Mouse (Mus musculus): ENCODE measurements around the gene Trim71.
"Not testable (repeated sequence)": the region's sequence is repeated elsewhere in the genome, so short reads cannot be mapped to it uniquely, and the experiment has no call there.

Gene Trim71

DNA sequence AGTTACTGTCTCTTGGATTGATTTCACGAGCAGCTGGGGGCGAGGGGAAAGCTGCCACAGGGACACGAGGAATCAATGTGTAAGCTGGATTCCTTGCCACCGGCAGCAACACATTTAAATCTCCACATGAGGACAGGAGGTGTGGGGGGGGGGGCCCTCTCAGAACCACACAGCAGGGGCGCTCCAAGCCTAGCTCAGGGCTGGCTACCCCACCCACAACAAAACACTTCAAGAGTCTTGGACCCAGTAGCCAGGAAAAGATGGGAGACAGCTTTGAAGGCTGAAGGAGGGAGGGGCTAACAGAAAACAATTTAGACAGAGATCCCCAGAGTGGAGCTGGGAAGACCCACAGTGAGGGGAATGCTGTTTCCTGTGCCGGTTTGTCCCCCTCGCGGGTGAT, 38.3 kb downstream of the Trim71 start:
- no peak for DNase-seq (ENCODE audit: low spot score in 2 of 2)

DNA sequence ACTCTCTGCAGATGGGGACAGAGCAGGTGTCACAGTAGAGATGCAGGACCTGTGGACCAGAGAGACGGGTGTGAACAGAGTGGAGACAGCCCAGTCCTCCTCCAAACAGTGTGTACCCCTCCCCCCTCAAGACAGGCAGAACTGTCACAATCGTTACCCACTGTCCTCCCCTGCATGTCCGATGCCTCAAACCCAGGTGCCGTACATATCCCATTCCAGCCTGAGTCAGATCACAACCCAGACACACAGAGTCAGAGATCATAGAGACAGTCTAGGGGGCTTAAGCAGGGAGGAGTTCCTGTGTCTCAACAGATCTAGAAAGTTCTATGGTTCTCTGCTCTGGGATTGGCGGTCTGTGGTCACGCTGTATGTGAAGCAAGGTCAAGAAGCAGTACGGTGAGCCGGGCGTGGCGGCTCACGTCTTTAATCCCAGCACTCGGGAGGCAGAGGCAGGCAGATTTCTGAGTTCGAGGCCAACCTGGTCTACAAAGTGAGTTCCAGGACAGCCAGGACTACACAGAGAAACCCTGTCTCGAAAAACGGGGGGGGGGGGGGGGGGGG, 39.0 kb downstream of the Trim71 start:
- DNase-seq (ENCODE audit: low spot score in 2 of 2), result no peak

DNA sequence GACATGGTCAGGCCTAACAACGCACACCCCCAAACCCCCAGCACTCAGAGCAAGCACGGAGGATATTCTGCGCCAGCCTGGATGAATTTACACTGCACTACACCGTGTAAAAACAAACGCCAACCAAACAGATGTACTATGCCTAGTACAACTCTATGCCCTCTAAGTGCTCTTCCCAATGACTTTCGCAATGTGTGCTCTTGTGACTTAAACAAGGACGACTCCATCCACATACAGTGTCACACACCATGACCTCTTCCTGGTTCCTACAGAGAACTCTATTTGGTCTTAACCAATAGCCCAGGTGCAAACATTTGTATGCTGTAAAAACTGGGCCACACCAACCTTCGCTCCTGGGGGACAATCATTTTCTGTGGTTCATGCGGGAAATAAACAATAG, 41.7 kb downstream of the Trim71 start:
- DNase-seq (ENCODE audit: low spot score in 2 of 2), result no peak

DNA sequence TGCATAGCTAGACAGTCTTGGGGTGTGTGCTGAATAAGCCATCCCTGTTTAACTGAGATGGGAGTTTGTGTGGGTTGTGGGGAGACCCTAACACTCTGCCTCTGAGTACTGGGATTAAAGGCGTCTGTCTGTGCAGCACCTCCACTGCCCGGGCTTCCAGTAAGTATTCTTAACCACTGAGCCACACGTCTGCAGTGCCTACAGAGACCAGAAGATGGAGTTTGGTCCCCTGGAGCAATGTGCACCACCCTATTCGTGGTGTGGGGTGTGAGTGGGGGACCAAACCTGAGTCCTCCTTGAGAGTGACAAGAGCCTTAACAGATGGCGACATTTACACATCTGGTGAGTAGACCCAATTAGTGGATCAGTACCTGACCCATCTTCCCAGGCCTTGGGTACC, 42.1 kb downstream of the Trim71 start:
- DNase-seq (ENCODE audit: low spot score in 2 of 2), result no peak

DNA sequence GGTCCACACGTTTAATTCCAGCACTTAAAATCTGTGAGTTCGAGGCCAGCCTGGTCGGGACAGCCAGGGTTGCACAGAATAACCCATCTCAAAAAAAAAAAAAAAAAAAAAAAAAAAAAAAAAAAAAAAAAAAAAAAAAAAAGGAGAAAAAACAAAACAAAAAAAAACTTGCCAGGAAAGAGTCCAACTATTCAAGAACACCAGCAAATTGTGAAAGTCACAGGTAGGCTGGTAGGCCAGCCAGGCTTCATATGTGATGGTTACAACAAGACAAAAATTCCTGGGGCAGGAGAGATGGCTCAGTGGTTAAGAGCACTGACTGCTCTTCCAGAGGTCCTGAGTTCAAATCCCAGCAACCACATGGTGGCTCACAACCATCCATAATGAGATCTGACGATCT, 43.6 kb downstream of the Trim71 start:
- not testable (repeated sequence) for DNase-seq (ENCODE audit: low spot score in 2 of 2)

DNA sequence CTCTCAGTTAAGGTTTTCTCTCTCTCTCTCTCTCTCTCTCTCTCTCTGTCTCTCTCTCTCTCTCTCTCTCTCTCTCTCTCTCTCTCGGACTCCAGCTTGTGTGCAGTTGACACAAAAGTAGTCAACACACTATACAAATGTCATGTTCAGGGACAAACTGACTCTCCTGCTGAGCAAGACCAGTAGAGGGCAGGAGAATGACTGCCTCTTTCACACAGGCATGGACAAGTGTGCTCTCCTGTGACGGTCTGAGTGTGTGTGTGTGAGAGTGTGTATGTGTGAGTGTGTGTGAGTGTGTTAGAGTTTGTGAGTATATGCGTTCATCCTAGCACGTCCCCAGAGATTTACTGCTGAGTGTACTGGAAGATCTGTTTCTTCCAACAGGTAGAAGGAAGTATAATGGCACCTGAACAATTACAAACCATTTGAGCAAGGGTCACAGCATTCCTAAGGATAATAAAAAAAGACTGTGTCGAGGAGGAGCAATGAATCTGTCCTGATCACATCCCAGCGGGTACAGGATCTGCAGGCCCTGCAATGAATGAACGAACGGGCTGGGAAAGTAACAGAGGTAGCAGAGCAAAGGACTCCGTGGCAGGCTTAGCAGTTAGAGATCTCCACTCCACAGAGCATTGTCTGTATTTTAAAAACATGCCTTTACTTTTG, 45.2 kb downstream of the Trim71 start:
- no peak for DNase-seq (ENCODE audit: low spot score in 2 of 2)

DNA sequence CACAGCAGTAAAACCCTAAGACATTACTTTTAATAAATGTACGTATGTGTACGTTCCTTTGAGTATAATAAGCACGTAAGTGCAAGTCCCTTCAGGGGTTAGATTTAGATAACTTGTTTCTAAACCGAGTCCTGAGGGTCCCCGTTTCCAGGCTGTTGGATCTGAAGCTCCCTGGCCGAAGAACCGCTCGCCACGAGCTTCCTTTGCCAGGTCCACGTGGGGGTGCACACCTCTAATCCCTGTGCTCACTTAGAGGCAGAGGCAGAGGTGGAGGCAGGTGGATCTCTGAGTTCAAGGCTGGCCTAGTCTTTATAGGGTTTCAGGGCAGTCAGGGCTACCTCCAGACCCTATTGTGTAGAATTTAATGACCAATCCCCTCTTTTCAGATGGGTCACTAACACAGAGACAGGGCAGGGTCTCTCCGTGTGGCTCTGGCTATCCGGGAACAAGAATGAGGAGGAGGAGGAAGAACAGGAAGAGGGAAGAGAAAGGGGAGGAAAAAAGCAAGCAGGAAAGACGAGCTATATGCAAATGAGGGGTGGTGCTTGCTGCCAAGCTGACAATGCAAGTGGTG, 46.2 kb downstream of the Trim71 start:
- DNase-seq (ENCODE audit: low spot score in 2 of 2), result no peak

DNA sequence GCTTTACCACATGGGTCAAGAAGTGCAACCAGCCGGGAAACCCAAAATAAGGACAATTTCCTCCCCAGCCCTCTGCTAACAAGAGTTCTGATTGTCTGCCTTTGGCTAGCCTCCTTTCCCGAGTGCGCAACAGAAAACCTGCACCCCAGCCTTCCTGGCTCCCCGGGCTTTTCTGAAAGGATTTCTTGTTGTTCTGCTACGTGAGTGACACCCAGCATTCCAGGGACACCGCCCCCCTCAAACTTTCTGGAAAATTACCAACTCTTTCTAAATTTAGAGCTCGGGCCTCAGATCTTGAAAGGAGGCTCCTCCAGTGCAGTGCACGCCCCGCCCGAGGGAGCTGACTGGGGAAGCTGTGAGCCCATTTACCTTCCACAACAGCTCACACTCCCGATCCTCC, 48.8 kb downstream of the Trim71 start, which contains the start of gene C130032M10Rik:
TSS of gene C130032M10Rik (plus strand) at position 334 of the 400 bp plus-strand sequence.
- DNase-seq (ENCODE audit: low spot score in 2 of 2), result no peak

DNA sequence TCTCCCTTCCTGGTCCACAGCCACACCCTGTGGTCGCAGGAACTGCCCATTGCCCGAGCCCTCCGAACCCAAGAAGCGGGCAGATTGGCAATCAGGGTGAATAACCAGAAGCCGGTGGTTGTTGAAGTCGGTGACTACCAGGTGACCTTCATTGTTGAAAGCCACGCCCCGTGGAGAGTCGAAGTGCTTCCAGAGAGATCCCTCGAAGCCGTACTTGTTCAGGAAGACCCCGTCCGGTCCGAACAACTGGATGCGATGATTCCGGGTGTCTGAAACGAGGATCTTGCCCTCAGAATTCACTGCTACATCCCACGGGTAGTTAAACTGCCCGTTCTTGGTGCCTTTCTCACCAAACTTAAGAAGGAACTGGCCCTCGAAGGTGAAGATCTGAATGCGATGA, 51.3 kb downstream of the Trim71 start:
- DNase-seq (ENCODE audit: low spot score in 2 of 2), result no peak

DNA sequence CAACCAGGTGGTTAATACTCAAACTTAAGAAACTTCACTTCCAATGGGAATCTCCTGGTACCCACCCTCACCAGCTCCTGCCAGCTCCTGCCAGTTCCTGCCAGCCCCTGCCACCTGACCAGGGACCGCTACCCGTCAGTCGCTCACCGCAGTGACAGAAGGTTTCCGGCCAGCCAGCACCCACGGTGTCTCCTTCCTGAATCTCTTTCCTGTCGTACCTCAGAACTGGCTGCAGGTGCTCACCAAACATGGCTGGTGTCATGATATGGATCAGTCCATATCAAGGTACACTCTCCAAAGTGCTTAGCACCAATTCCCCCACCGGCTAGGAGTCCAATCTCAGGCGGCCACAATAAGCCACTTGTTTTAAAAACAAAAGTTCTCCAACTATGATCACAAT, 54.4 kb downstream of the Trim71 start:
- DNase-seq (ENCODE audit: low spot score in 2 of 2), result peak; percentile 50 to 55

DNA sequence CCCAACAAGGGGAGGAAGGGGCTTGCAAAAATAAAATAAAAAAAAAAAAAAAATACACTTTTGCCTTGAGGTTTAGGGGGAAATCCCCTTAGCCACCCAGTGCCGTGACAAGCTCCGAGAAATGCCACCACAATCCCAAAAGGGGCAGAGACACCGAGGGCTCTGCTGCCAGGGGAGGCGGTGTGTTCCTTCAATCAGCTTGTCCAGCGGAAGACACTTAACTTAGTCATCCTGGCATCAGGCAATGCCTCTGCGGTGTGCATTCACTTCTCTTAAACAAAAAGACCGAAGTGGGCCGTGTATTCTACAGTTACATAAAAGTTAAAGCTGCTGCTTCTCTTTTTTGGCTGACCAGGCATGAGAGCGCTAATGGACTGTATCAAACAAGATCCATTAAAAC, 56.7 kb downstream of the Trim71 start:
- no peak for DNase-seq (ENCODE audit: low spot score in 2 of 2)

DNA sequence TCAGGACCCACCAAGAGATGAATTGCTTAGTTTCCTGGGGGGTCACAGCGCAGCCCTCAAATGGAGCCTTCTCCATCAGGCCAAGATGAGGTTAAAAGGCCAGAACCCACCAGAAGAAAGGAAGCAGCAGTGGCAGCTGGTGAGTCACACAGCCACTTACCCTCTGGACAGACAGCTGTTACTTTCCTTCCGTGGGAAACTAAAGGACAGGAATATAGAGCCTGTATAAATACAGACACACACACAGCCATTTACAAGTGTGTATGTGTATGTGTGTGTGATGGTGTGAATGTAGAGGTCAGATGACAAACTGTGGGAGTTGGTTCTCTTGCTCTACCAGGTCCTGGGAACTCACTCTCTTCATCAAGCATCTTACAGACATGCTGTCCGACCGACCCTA, 57.6 kb downstream of the Trim71 start:
- DNase-seq (ENCODE audit: low spot score in 2 of 2), result no peak

DNA sequence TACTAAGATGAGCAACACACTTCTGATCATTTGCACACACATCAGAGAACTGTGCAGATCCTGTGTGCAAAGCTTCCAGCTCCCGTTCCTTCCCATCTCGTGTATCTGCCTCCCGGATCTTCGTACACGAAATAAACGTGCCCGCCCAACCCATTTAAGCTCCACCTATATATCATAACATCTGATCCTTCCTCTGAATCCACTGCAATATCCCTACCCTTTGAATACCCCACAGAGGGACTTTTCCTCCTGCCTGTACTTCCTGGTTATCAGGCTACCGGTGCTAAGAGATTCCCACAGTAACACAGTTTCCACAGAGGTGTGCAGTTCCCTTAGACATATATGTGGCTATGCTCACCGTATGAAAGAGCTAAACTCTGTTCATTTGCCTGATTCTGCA, 59.4 kb downstream of the Trim71 start, which contains the start of gene Ccr4:
TSS of gene Ccr4 (minus strand) at position 101 of the 400 bp plus-strand sequence.
- no peak for DNase-seq (ENCODE audit: low spot score in 2 of 2)

DNA sequence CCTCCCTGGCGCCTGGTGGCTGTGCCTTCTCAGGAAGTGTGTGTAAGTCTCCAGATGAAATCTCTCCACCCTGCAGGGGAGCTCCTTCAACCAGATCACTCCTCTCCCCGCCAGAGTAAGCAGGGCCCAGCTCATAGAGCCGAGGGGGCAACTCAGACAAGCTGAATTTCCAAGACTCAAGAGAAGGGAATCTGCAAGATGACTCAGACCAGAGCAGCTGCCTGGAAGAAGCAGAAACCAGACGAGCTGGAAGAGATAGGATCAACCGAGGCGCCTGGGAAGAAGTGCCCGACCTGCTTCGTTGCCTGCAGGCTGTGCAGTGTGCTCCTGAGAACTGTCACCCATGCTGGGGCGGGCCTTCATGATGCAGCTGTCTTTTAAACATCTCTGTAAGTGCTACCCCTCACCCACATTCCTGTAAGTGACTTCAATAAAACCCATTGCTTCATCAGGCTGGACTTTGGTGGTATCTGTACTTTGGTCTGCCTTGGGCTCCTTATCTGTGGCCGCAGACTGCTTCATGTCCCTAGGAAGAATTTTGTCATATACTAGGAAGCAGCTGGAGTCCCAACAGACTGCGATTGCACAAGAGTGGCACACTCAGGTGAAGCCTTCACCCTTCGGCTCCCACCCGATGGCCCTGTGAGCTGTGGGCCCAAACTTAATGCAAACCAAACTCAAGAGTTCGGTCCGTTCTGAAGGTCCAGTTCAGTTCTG, 61.3 kb downstream of the Trim71 start:
- DNase-seq (ENCODE audit: low spot score in 2 of 2), result no peak

DNA sequence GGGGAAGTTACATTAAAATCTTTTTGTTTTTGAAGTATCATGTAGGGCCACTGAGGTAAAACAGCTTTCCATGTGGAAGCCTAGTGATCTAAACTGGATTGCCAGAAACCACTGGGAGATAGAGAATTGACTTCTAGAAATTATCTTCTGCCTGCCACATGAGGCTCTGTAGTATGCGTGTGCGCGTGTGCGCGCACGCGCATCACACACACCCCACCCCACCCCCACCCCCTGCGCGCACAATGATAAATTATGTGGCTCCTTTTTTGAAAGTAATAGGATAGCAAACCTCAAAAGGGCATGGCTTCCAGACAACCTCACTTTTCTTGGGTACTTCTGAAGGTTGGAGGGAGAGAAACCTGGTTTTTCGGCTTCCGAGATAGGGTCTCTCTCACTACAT, 62.3 kb downstream of the Trim71 start:
- no peak for DNase-seq (ENCODE audit: low spot score in 2 of 2)

DNA sequence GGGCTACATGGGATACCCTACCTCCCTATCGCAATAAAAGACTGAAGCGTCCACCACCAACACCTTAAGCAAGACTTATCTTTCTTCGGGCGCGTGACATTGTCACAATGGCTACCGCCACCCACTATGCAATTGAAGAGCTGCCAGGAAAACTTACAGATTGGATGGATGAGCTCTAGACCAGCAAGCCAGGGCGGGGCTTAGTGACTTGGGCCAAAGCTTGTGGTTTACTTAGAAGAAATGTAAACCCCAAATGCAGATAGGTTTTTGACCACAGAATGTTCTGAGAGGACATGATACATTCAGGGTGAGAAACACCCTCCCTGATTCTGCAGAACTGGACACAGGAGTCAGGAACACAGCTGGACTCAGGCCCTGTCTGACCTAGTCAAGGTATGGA, 63.1 kb downstream of the Trim71 start:
- no peak for DNase-seq (ENCODE audit: low spot score in 2 of 2)

DNA sequence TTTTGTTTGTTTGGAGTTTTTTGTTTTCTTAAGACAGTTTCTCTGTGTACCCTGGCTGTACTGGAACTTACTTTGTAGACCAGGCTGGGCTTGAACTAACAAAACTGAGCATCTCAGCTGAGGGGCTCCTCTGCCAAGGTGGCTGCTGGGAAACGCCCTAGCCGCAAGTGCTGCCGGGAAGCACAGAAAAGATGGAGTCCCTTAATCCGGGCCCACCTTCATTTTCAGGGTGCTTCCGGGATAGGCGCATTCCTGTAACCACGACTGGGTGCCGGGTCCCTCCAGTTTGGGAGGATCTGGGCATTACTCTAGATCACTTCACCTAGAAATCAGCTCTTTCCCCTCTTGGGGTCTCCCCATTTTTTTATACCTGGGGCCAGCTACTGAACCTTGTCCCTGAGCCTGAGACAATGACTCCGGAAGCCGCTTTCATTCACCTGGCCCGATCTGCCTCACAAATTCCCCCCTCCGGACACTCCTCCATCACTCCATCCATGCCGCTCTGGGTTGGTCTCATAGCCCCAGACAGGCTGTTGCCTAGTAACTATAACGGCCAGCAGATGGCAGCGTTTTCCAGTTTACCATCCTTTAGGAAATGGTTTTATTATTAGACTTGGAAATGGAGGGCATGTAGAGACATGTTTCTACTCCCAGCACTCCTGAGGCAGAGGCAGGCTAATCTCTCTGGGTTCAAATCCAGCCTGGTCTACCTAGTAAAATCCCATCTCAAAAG, 64.2 kb downstream of the Trim71 start:
- DNase-seq (ENCODE audit: low spot score in 2 of 2), result peak; percentile 49 to 67

DNA sequence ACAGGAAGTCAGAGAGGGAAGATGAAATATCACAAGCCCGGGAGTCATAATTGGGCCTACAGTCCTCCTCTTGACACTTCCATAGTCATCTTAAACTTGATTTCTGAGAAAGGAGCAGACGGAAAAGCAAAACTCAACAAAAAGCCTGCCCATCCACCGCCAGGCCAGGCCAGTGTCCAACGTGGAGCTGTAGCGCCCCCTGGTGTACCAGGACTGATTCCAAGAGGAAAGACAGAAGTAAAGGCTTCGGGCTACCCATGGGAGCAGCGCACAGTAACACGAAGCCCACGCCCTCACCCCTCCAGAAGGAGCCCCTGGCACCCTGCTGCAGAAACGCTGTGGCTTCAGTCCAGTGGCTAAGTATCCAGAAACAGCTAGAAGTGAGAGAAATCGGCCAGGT, 66.0 kb downstream of the Trim71 start:
- DNase-seq (ENCODE audit: low spot score in 2 of 2), result peak; percentile 85 to 97

DNA sequence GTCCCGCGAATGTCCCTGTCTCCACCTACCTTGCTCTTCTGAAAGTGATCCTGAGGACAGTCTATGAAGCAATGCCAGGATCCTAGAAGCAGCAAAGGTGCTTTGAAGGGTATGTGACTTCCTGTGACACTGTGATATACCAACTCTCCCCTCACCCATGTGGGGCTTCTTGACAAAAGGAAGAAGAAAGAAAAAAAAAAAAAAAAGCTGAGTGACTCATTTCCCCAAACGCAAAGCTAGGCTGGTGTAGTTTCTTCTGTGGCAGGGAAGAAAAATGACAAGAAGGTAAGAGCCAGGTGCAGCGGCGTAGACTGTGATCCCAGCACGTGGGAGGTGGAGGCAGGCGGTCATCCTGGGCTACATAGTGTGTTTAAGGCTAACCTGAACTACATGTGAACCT, 67.7 kb downstream of the Trim71 start:
- DNase-seq (ENCODE audit: low spot score in 2 of 2), result peak; percentile 56 to 57

DNA sequence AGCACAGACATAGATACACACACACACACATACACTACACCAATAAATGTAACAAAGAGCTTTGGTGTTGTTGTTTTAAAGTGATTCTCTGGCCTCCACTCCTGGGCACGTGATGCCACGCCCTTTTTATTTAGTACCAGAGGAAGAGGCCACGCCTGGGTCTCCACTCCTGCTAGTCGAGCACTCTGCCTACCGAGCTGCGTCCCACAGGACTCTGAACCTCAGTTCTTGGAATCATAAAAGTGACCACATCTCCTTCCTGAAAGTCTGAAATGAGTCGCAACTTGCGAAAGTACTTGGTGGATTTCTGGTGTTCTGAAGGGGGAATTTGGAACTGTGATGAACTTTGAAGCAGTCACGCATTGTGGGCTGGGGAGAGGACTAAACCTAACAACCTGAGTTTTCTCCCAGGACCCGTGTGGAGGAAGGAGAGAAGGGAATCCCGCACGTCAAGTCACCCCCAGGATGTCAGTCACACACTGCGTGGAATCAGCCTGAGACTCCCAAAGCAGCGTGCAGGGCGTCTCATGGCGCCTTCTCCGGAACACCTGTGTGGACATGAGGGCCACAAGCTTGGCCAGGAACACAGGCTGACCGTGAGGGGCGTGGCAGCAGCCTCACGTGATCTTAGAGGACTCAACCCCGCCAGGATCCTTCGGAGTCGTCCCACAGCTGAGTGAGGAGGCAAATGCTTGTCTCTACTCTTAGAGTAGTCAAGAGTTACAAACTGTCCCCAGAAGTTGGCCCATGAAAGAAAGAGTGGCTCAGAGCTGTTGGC, 76.5 kb downstream of the Trim71 start:
- DNase-seq (ENCODE audit: low spot score in 2 of 2), result no peak

DNA sequence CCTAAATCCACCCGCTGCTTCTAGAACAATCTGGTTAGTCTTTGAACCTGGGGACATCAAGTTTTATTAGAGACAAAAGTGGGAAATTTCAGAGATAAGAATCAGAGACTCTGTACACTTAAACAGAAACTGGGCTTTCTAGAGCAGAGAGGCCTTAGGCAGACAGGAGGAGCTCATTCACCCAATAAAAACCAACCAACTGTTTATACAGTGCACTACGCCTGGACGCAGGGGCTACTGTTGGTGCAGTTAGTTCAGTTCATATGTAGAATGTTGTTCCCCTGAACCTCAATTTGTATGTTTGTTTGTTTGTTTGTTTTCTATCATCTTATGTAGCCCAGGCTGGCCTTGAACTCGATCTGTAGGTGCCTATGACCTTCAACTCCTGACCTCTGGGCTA, 77.4 kb downstream of the Trim71 start:
- no peak for DNase-seq (ENCODE audit: low spot score in 2 of 2)
